15 mouse cellular contexts compared by ENCODE assay signal in genomic region chr17:84672376-84673369, GRCm38 (mm10). TPM values are rescaled to one million over a fixed set of nuclear protein-coding genes. Genes with fewer than 3 reads are reported as not detected.
DNase-seq lines count a peak whose midpoint lies in the region; ATAC-seq and TF ChIP-seq lines count a peak whose summit lies in the region.
"Had no signal": no experiment of that assay in that cellular context is flagged by ENCODE, and none has a peak within 500 bp of the region (broad histone marks: within the 10 kb centered on the region; RNA-seq: fewer than 3 reads in every experiment).

No protein-coding gene starts in this region.

- H3K4me1 ChIP-seq in forebrain, embryonic 10.5 days: peaks cover 50% of the 10 kb centered on the region
- H3K4me1 ChIP-seq in forebrain, postnatal 0 days (ENCODE audit: insufficient read depth): no peaks in the 10 kb centered on the region
- peaks cover 12% of the 10 kb centered on the region for H3K4me1 ChIP-seq in intestine, embryonic 16.5 days (ENCODE audit: control insufficient read depth, insufficient read depth, low read length)
- 0 out of 2 replicates have a peak, but pooled peaks cover 3% of the 10 kb centered on the region for H3K4me1 ChIP-seq in midbrain, postnatal 0 days (ENCODE audit: insufficient read depth, low read length)
- 0 out of 2 replicates have a peak, but pooled peaks cover 6% of the 10 kb centered on the region for H3K4me1 ChIP-seq in hindbrain, embryonic 14.5 days (replicated peaks; ENCODE audit: control insufficient read depth, insufficient read depth, low read length)

- H3K9me3 ChIP-seq in forebrain, embryonic 10.5 days: no peaks in the 10 kb centered on the region
- no peaks in the 10 kb centered on the region for H3K9me3 ChIP-seq in forebrain, postnatal 0 days (ENCODE audit: low read length)
- no peaks in the 10 kb centered on the region for H3K9me3 ChIP-seq in intestine, embryonic 16.5 days (ENCODE audit: control insufficient read depth, low read length)
- H3K9me3 ChIP-seq in midbrain, postnatal 0 days (ENCODE audit: low read length): no peaks in the 10 kb centered on the region
- no peaks in the 10 kb centered on the region for H3K9me3 ChIP-seq in hindbrain, embryonic 14.5 days (ENCODE audit: control insufficient read depth, low read length)
- H3K9me3 ChIP-seq: liver, embryonic 15.5 days had no signal

- no peak for DNase-seq in forebrain, embryonic 10.5 days (ENCODE audit: extremely low spot score, low spot score)
- DNase-seq in forebrain, postnatal 0 days: no peak
- DNase-seq in kidney, postnatal 36 days: peak; percentile 71 to 84
- DNase-seq in midbrain, postnatal 0 days (ENCODE audit: low spot score): peak; percentile 14
- no peak for DNase-seq in testis, postnatal 14 days (ENCODE audit: low spot score)
- DNase-seq in cerebellum, adult 9-11 months: no peak
- DNase-seq in hindbrain, embryonic 14.5 days (ENCODE audit: low spot score): no peak
- DNase-seq: adrenal gland, adult 2 months; cerebellum, postnatal 10 days had no signal

- no peak for ATAC-seq in forebrain, postnatal 0 days
- peak; percentile 97 for ATAC-seq in intestine, embryonic 16.5 days
- no peak for ATAC-seq in midbrain, postnatal 0 days (ENCODE audit: low FRiP score)
- no peak for ATAC-seq in hindbrain, embryonic 14.5 days (ENCODE audit: low FRiP score)

- H3K4me3 ChIP-seq in forebrain, embryonic 10.5 days: no peak overlapping the region
- no peak overlapping the region for H3K4me3 ChIP-seq in forebrain, postnatal 0 days (ENCODE audit: low read depth, low read length)
- peak overlapping the region; percentile 9 for H3K4me3 ChIP-seq in intestine, embryonic 16.5 days (ENCODE audit: low read length)
- no peak overlapping the region for H3K4me3 ChIP-seq in midbrain, postnatal 0 days (ENCODE audit: low read depth, low read length)
- H3K4me3 ChIP-seq in hindbrain, embryonic 14.5 days (replicated peaks; ENCODE audit: low read length): no peak overlapping the region
- H3K4me3 ChIP-seq: liver, embryonic 15.5 days had no signal

- H3K36me3 ChIP-seq in forebrain, embryonic 10.5 days (replicated peaks): no peaks in the 10 kb centered on the region
- H3K36me3 ChIP-seq in forebrain, postnatal 0 days (ENCODE audit: insufficient read depth): no peaks in the 10 kb centered on the region
- no peaks in the 10 kb centered on the region for H3K36me3 ChIP-seq in intestine, embryonic 16.5 days (ENCODE audit: control insufficient read depth, insufficient read depth, low read length)
- no peaks in the 10 kb centered on the region for H3K36me3 ChIP-seq in midbrain, postnatal 0 days (ENCODE audit: insufficient read depth, low read length)
- H3K36me3 ChIP-seq in hindbrain, embryonic 14.5 days (replicated peaks; ENCODE audit: control insufficient read depth, insufficient read depth): no peaks in the 10 kb centered on the region
- H3K36me3 ChIP-seq: liver, embryonic 15.5 days had no signal

- H3K9ac ChIP-seq in forebrain, postnatal 0 days: no peak overlapping the region
- peak overlapping the region; percentile 26; the same call in 1 of the 2 replicates for H3K9ac ChIP-seq in intestine, embryonic 16.5 days (ENCODE audit: low read depth, low read length)
- no peak overlapping the region for H3K9ac ChIP-seq in midbrain, postnatal 0 days (replicated peaks; ENCODE audit: low read length, poor library complexity, severe bottlenecking)
- H3K9ac ChIP-seq in hindbrain, embryonic 14.5 days: no peak overlapping the region
- H3K9ac ChIP-seq: liver, embryonic 15.5 days had no signal

- H3K27ac ChIP-seq in forebrain, embryonic 10.5 days: peak overlapping the region; percentile 48
- no peak overlapping the region for H3K27ac ChIP-seq in forebrain, postnatal 0 days (ENCODE audit: low read depth, low read length)
- peak overlapping the region; percentile 89 for H3K27ac ChIP-seq in intestine, embryonic 16.5 days (ENCODE audit: low read length)
- no peak overlapping the region for H3K27ac ChIP-seq in midbrain, postnatal 0 days (ENCODE audit: low read depth, low read length)
- H3K27ac ChIP-seq in hindbrain, embryonic 14.5 days: no peak overlapping the region
- H3K27ac ChIP-seq: liver, embryonic 15.5 days had no signal

- TF ChIP-seq CTCF in forebrain, postnatal 0 days (IDR thresholded peaks at IDR 0.05; ENCODE audit: low read depth): no peak
- no peak for TF ChIP-seq CTCF in midbrain, postnatal 0 days (IDR thresholded peaks at IDR 0.05)

- WGBS in forebrain, embryonic 10.5 days: 79% methylated on average over 16 of the region's 16 CpGs
- WGBS in forebrain, postnatal 0 days: 72% methylated on average over 16 of the region's 16 CpGs
- 57% methylated on average over 16 of the region's 16 CpGs for WGBS in intestine, embryonic 16.5 days
- 69% methylated on average over 16 of the region's 16 CpGs for WGBS in midbrain, postnatal 0 days
- 78% methylated on average over 16 of the region's 16 CpGs for WGBS in hindbrain, embryonic 14.5 days

- no peak overlapping the region for H3K4me2 ChIP-seq in forebrain, postnatal 0 days (ENCODE audit: low read depth)
- peak overlapping the region; percentile 35 for H3K4me2 ChIP-seq in intestine, embryonic 16.5 days (ENCODE audit: low read depth, low read length)
- H3K4me2 ChIP-seq in midbrain, postnatal 0 days (ENCODE audit: low read depth, low read length, poor library complexity, severe bottlenecking): no peak overlapping the region
- no peak overlapping the region for H3K4me2 ChIP-seq in hindbrain, embryonic 14.5 days (replicated peaks)
- H3K4me2 ChIP-seq: heart, embryonic 11.5 days; liver, embryonic 15.5 days had no signal

- peaks cover 18% of the 10 kb centered on the region for H3K27me3 ChIP-seq in forebrain, embryonic 10.5 days (ENCODE audit: poor library complexity, severe bottlenecking)
- H3K27me3 ChIP-seq in forebrain, postnatal 0 days (ENCODE audit: insufficient read depth, low read length): peaks cover 13% of the 10 kb centered on the region
- H3K27me3 ChIP-seq in intestine, embryonic 16.5 days (replicated peaks; ENCODE audit: control insufficient read depth, insufficient read depth, low read length): no peaks in the 10 kb centered on the region
- H3K27me3 ChIP-seq in midbrain, postnatal 0 days (ENCODE audit: insufficient read depth, low read length): no peaks in the 10 kb centered on the region
- H3K27me3 ChIP-seq in hindbrain, embryonic 14.5 days (ENCODE audit: control insufficient read depth, insufficient read depth, low read length): peaks cover 14% of the 10 kb centered on the region

RNA-seq across cellular contexts. Expression of gene Abcg8, which starts 3.4 kb away (rescaled TPM):
- polyA plus RNA-seq in forebrain, embryonic 10.5 days (2016; fragmentation: Nextera tagmentation; extraction: Ambion mirVana): 0.23 and 0.33 TPM in 2 replicates
- 0.10 TPM in 1 of 2 replicates, not detected in the other for total RNA-seq in forebrain, postnatal 0 days (2014; rRNA removed)
- polyA plus RNA-seq in forebrain, postnatal 0 days (2015; fragmentation: Nextera tagmentation; extraction: Ambion mirVana): 0.09 and 0.17 TPM in 2 replicates
- polyA plus RNA-seq in intestine, embryonic 16.5 days (2015; fragmentation: Nextera tagmentation; extraction: Ambion mirVana): 1.2 and 2.1 TPM in 2 replicates
- not detected in 2 replicates for total RNA-seq in midbrain, postnatal 0 days (2014; rRNA removed)
- 0.06 TPM in 1 of 2 replicates, not detected in the other for polyA plus RNA-seq in midbrain, postnatal 0 days (2015; fragmentation: Nextera tagmentation; extraction: Ambion mirVana)
- 0.08 and 0.09 TPM in 2 replicates for polyA plus RNA-seq in hindbrain, embryonic 14.5 days (2014; fragmentation: Nextera tagmentation; extraction: Ambion mirVana)
- total RNA-seq: hematopoietic stem cell, adult 5-6 weeks; left cerebral cortex, postnatal 36 days; neutrophil, adult 5-6 weeks had no signal
- polyA plus RNA-seq: heart, embryonic 11.5 days had no signal

RNA-seq across cellular contexts. Expression of gene Abcg5, which starts 10.1 kb away (rescaled TPM):
- polyA plus RNA-seq in forebrain, embryonic 10.5 days (2016; fragmentation: Nextera tagmentation; extraction: Ambion mirVana): 5.3 and 5.4 TPM in 2 replicates
- total RNA-seq in forebrain, postnatal 0 days (2014; rRNA removed): 0.54 and 1.5 TPM in 2 replicates
- polyA plus RNA-seq in forebrain, postnatal 0 days (2015; fragmentation: Nextera tagmentation; extraction: Ambion mirVana): 0.88 and 1.2 TPM in 2 replicates
- 3.7 and 6.5 TPM in 2 replicates for polyA plus RNA-seq in intestine, embryonic 16.5 days (2015; fragmentation: Nextera tagmentation; extraction: Ambion mirVana)
- total RNA-seq in midbrain, postnatal 0 days (2014; rRNA removed): 2.9 and 3.0 TPM in 2 replicates
- 1.2 and 1.3 TPM in 2 replicates for polyA plus RNA-seq in midbrain, postnatal 0 days (2015; fragmentation: Nextera tagmentation; extraction: Ambion mirVana)
- 2.6 and 5.9 TPM in 2 replicates for polyA plus RNA-seq in hindbrain, embryonic 14.5 days (2014; fragmentation: Nextera tagmentation; extraction: Ambion mirVana)
- total RNA-seq: adrenal gland, adult 2 months; hematopoietic stem cell, adult 5-6 weeks; neutrophil, adult 5-6 weeks had no signal

RNA-seq across cellular contexts. Expression of gene Dync2li1, which starts 46.4 kb away (rescaled TPM):
- 35.5 and 36.0 TPM in 2 replicates for polyA plus RNA-seq in forebrain, embryonic 10.5 days (2016; fragmentation: Nextera tagmentation; extraction: Ambion mirVana)
- 14.0 and 19.1 TPM in 2 replicates for total RNA-seq in forebrain, postnatal 0 days (2014; rRNA removed)
- polyA plus RNA-seq in forebrain, postnatal 0 days (2015; fragmentation: Nextera tagmentation; extraction: Ambion mirVana): 38.9 and 42.1 TPM in 2 replicates
- 18.1 and 20.1 TPM in 2 replicates for polyA plus RNA-seq in intestine, embryonic 16.5 days (2015; fragmentation: Nextera tagmentation; extraction: Ambion mirVana)
- 18.3 and 19.6 TPM in 2 replicates for total RNA-seq in midbrain, postnatal 0 days (2014; rRNA removed)
- 36.1 and 37.7 TPM in 2 replicates for polyA plus RNA-seq in midbrain, postnatal 0 days (2015; fragmentation: Nextera tagmentation; extraction: Ambion mirVana)
- polyA plus RNA-seq in hindbrain, embryonic 14.5 days (2014; fragmentation: Nextera tagmentation; extraction: Ambion mirVana): 33.4 and 34.8 TPM in 2 replicates

Comparison
In these comparisons a context has a peak if more than half of its experiments do, and no peak if none do; other contexts are left out.
1. H3K27ac ChIP-seq: peak in forebrain, embryonic 10.5 days (single experiment) and intestine, embryonic 16.5 days (single experiment); none in forebrain, postnatal 0 days (single experiment), midbrain, postnatal 0 days (single experiment) and hindbrain, embryonic 14.5 days (single experiment).
2. DNase-seq: peak in kidney, postnatal 36 days (2 of 2) and midbrain, postnatal 0 days (single experiment); none in forebrain, embryonic 10.5 days (single experiment), forebrain, postnatal 0 days (single experiment), testis, postnatal 14 days (single experiment), cerebellum, adult 9-11 months (single experiment) and hindbrain, embryonic 14.5 days (single experiment).